Mouse (Mus musculus) MEL (cell line): ENCODE results near the gene Polr2e. TPM values are rescaled to one million over a fixed set of nuclear protein-coding genes. Genes with fewer than 3 reads are reported as not detected.

Experiments
- DNase-seq: peaks from one replicate; pipeline ENCODE4 v3.0.0; 2011; ENCODE audit warnings: low read depth, low spot score
- H3K27ac ChIP-seq: 2 replicates; pipeline ENCODE4 v1.5.1; 2012; ENCODE audit warnings: low read depth, mild to moderate bottlenecking, control low read depth, low read length, moderate library complexity; ENCODE audit not compliant: control insufficient read depth
- H3K27me3 ChIP-seq, 2 experiments: fragments of 150-350 bp in 1 of 2; sonication (generic) in 1 of 2; 2 replicates each; pipeline ENCODE4 v1.6.1; 2012; ENCODE audit warnings: low read length in 2 of 2, mild to moderate bottlenecking in 2 of 2, improper control_type of control experiment in 1 of 2, moderate library complexity in 1 of 2; ENCODE audit not compliant: insufficient read depth in 2 of 2, control insufficient read depth in 1 of 2
- H3K36me3 ChIP-seq, 2 experiments: 2 replicates each; pipeline ENCODE4 v1.6.1; 2012 to 2014; ENCODE audit warnings: low read length in 2 of 2, improper control_type of control experiment in 1 of 2, inconsistent platforms in 1 of 2, mild to moderate bottlenecking in 1 of 2; ENCODE audit not compliant: insufficient read depth in 2 of 2, control insufficient read depth in 1 of 2
- H3K4me1 ChIP-seq, 2 experiments: fragments of 150-350 bp in 1 of 2; sonication (generic) in 1 of 2; 2 replicates each; pipeline ENCODE4 v1.6.1; 2012; ENCODE audit warnings: low read length in 2 of 2, improper control_type of control experiment in 1 of 2, mild to moderate bottlenecking in 1 of 2; ENCODE audit not compliant: insufficient read depth in 2 of 2, control insufficient read depth in 1 of 2
- H3K4me3 ChIP-seq, 2 experiments: fragments of 150-350 bp in 1 of 2; sonication (generic) in 1 of 2; 2 replicates each; pipeline ENCODE4 v1.5.1; 2012; ENCODE audit warnings: low read depth in 2 of 2, low read length in 2 of 2, mild to moderate bottlenecking in 2 of 2, moderate library complexity in 2 of 2, control low read depth in 1 of 2, improper control_type of control experiment in 1 of 2; ENCODE audit not compliant: control insufficient read depth in 1 of 2, insufficient read depth in 1 of 2
- H3K79me2 ChIP-seq: 2 replicates; pipeline ENCODE4 v1.6.1; 2012; ENCODE audit warnings: mild to moderate bottlenecking, low read length, moderate library complexity; ENCODE audit not compliant: control insufficient read depth, poor library complexity, insufficient read depth
- H3K9ac ChIP-seq: 2 replicates; pipeline ENCODE4 v1.6.1; 2012; ENCODE audit warnings: low read depth, mild to moderate bottlenecking, control low read depth, low read length, moderate library complexity; ENCODE audit not compliant: control insufficient read depth, poor library complexity, severe bottlenecking
- H3K9me3 ChIP-seq: fragments of 150-350 bp; sonication (generic); replicated peaks from 2 replicates; pipeline ENCODE4 v1.6.1; 2012; ENCODE audit warnings: mild to moderate bottlenecking, low read length, improper control_type of control experiment, moderate library complexity; ENCODE audit not compliant: insufficient read depth
- CHD1 ChIP-seq: IDR thresholded peaks from 2 replicates; pipeline ENCODE4 v1.6.1; 2012; ENCODE audit warnings: low read depth, mild to moderate bottlenecking, inconsistent platforms, low read length, improper control_type of control experiment
- CTCF ChIP-seq, 3 experiments: IDR thresholded peaks in 2 of 3; conservative IDR thresholded peaks in 1 of 3; 2 replicates each; pipeline ENCODE4 v1.5.1; 2011 to 2012; ENCODE audit warnings: low read length in 3 of 3, low read depth in 2 of 3, mild to moderate bottlenecking in 2 of 3, improper control_type of control experiment in 1 of 3, inconsistent platforms in 1 of 3, mixed read lengths in 1 of 3, moderate library complexity in 1 of 3; ENCODE audit not compliant: control insufficient read depth in 1 of 3, insufficient read depth in 1 of 3, poor library complexity in 1 of 3, severe bottlenecking in 1 of 3
- EP300 ChIP-seq, 2 experiments: IDR thresholded peaks; 2 replicates each; pipeline ENCODE4 v1.6.1; 2011; ENCODE audit warnings: improper control_type of control experiment in 2 of 2, low read length in 2 of 2, low read depth in 1 of 2, mild to moderate bottlenecking in 1 of 2
- GABPA ChIP-seq: IDR thresholded peaks from 2 replicates; pipeline ENCODE4 v1.6.1; 2012; ENCODE audit warnings: low read depth, mild to moderate bottlenecking, inconsistent platforms, low read length, improper control_type of control experiment, moderate library complexity
- HCFC1 ChIP-seq: IDR thresholded peaks from 2 replicates; pipeline ENCODE4 v1.6.1; 2012; ENCODE audit warnings: low read depth, mild to moderate bottlenecking, inconsistent platforms, low read length, improper control_type of control experiment, moderate library complexity
- MAFK ChIP-seq: IDR thresholded peaks from 2 replicates; pipeline ENCODE4 v1.6.1; 2011; ENCODE audit warnings: low read depth, mild to moderate bottlenecking, low read length, improper control_type of control experiment, borderline replicate concordance
- MAX ChIP-seq: IDR thresholded peaks from 2 replicates; pipeline ENCODE4 v1.6.1; 2011; ENCODE audit warnings: low read length, improper control_type of control experiment
- MAZ ChIP-seq: IDR thresholded peaks from 2 replicates; pipeline ENCODE4 v1.6.1; 2012; ENCODE audit warnings: low read depth, mild to moderate bottlenecking, inconsistent platforms, low read length, improper control_type of control experiment
- MXI1 ChIP-seq: IDR thresholded peaks from 2 replicates; pipeline ENCODE4 v1.6.1; 2011; ENCODE audit warnings: mild to moderate bottlenecking, low read depth, low read length, improper control_type of control experiment
- MYB ChIP-seq: IDR thresholded peaks from 2 replicates; pipeline ENCODE4 v1.6.1; 2011; ENCODE audit warnings: mild to moderate bottlenecking, low read depth, low read length, improper control_type of control experiment
- MYC ChIP-seq: IDR thresholded peaks from 2 replicates; pipeline ENCODE4 v1.6.1; 2011; ENCODE audit warnings: low read depth, mild to moderate bottlenecking, low read length, improper control_type of control experiment, moderate library complexity
- NRF1 ChIP-seq: IDR thresholded peaks from 2 replicates; pipeline ENCODE4 v1.6.1; 2014; ENCODE audit warnings: low read depth, mild to moderate bottlenecking, inconsistent platforms, low read length, improper control_type of control experiment, moderate library complexity; ENCODE audit not compliant: poor library complexity, insufficient read depth, severe bottlenecking
- POLR2A ChIP-seq, 2 experiments: IDR thresholded peaks; 2 replicates each; pipeline ENCODE4 v1.6.1; 2011 to 2012; ENCODE audit warnings: low read length in 2 of 2, mild to moderate bottlenecking in 2 of 2, control low read depth in 1 of 2, improper control_type of control experiment in 1 of 2, low read depth in 1 of 2, moderate library complexity in 1 of 2; ENCODE audit not compliant: control insufficient read depth in 1 of 2, insufficient read depth in 1 of 2, poor library complexity in 1 of 2
- POLR2AphosphoS2 ChIP-seq: IDR thresholded peaks from 2 replicates; pipeline ENCODE4 v1.6.1; 2011; ENCODE audit warnings: low read length, improper control_type of control experiment
- POLR2AphosphoS5 ChIP-seq: IDR thresholded peaks from 2 replicates; pipeline ENCODE4 v1.6.1; 2012; ENCODE audit warnings: low read depth, borderline replicate concordance, mild to moderate bottlenecking, inconsistent platforms, low read length, moderate library complexity, mixed read lengths
- RAD21 ChIP-seq: IDR thresholded peaks from 2 replicates; pipeline ENCODE4 v1.6.1; 2011; ENCODE audit warnings: mild to moderate bottlenecking, low read depth, low read length, improper control_type of control experiment
- RCOR1 ChIP-seq: IDR thresholded peaks from 2 replicates; pipeline ENCODE4 v1.6.1; 2012; ENCODE audit warnings: low read depth, mild to moderate bottlenecking, inconsistent platforms, low read length, improper control_type of control experiment
- SMC3 ChIP-seq: IDR thresholded peaks from 2 replicates; pipeline ENCODE4 v1.6.1; 2011; ENCODE audit warnings: low read depth, low read length, improper control_type of control experiment
- TAL1 ChIP-seq: IDR thresholded peaks from 2 replicates; pipeline ENCODE4 v1.6.1; 2012; ENCODE audit warnings: mild to moderate bottlenecking, inconsistent platforms, low read length, moderate library complexity, mixed read lengths
- TBP ChIP-seq: IDR thresholded peaks from 2 replicates; pipeline ENCODE4 v1.8.0; 2011; ENCODE audit warnings: low read depth, low read length, improper control_type of control experiment
- USF1 ChIP-seq: IDR thresholded peaks from 2 replicates; pipeline ENCODE4 v1.6.1; 2014; ENCODE audit warnings: low read depth, mild to moderate bottlenecking, inconsistent platforms, low read length, improper control_type of control experiment, moderate library complexity
- USF2 ChIP-seq, 2 experiments: IDR thresholded peaks; 2 replicates each; pipeline ENCODE4 v1.6.1; 2011 to 2012; ENCODE audit warnings: improper control_type of control experiment in 2 of 2, low read length in 2 of 2, borderline replicate concordance in 1 of 2, inconsistent platforms in 1 of 2, low read depth in 1 of 2, mild to moderate bottlenecking in 1 of 2; ENCODE audit not compliant: insufficient read depth in 1 of 2
- ZMIZ1 ChIP-seq: IDR thresholded peaks from 2 replicates; pipeline ENCODE4 v1.6.1; 2012; ENCODE audit warnings: low read depth, mild to moderate bottlenecking, inconsistent platforms, low read length, improper control_type of control experiment, moderate library complexity
- ZNF384 ChIP-seq: IDR thresholded peaks from 2 replicates; pipeline ENCODE4 v1.6.1; 2012; ENCODE audit warnings: low read depth, mild to moderate bottlenecking, inconsistent platforms, low read length, improper control_type of control experiment
- polyA plus RNA-seq, 2 experiments: library from polyadenylated mRNA; stranded (reverse) in 1 of 2; unstranded in 1 of 2; fragments of >175 nt in 1 of 2; fragments of >200 nt in 1 of 2; gene quantifications; 2 replicates each; pipeline versions ENCODE4 v1.2.1 to v1.2.4; 2012; ENCODE audit warnings: low replicate concordance in 2 of 2, low read depth in 1 of 2; ENCODE audit not compliant: insufficient read length in 2 of 2, insufficient read depth in 1 of 2, missing spikeins in 1 of 2
- total RNA-seq: library from RNA; depleted of rRNA; stranded (reverse); fragments of 300-350 nt; gene quantifications from 2 replicates; pipeline ENCODE4 v1.2.3, GENCODE M21; 2012

The Polr2e gene
- total and polyA plus RNA-seq, 3 experiments = 169 to 279 (median 258) TPM

GRCm38 (mm10) chr10:80001945-80002344, 37.6 kb downstream of the Polr2e start:
- peaks cover 1% of the 10 kb centered on the region; the same call in 1 of the 2 replicates for H3K79me2 ChIP-seq
- H3K9ac ChIP-seq = no peak overlapping the region
- H3K27me3 ChIP-seq = no peaks in the 10 kb centered on the region
- peaks cover 0 to 14% of the 10 kb centered on the region in 2 experiments; a peak in 2 of 4 replicates for H3K36me3 ChIP-seq
- no peak overlapping the region for H3K4me3 ChIP-seq
- peaks cover 7 to 27% of the 10 kb centered on the region in 2 experiments for H3K4me1 ChIP-seq
- no peak overlapping the region for H3K27ac ChIP-seq
- TF ChIP-seq USF1 = no peak
- no peak for TF ChIP-seq EP300 (IDR thresholded peaks at IDR 0.05; ENCODE audit: low read depth in 1 of 2, low read length in 2 of 2)
- DNase-seq = no peak
- H3K9me3 ChIP-seq = no peaks in the 10 kb centered on the region

- Histone ChIP-seq H3K79me2 (peaks cover 5% of the 10 kb centered on the region; the same call in 1 of the 2 replicates), H3K4me1 (peaks cover 14 to 28% of the 10 kb centered on the region in 2 experiments), H3K36me3 (peaks cover 0 to 17% of the 10 kb centered on the region in 2 experiments; a peak in 2 of 4 replicates)
Observed at GRCm38 (mm10) chr10:79997819-79998218, 41.8 kb downstream of the Polr2e start.

GRCm38 (mm10) chr10:79997034-79997760, 42.4 kb downstream of the Polr2e start:
- Histone ChIP-seq H3K36me3 (peaks cover 0 to 17% of the 10 kb centered on the region in 2 experiments; a peak in 2 of 4 replicates), H3K27ac (peak overlapping the region; percentile 90), H3K4me1 (peaks cover 14 to 26% of the 10 kb centered on the region in 2 experiments), H3K79me2 (peaks cover 5% of the 10 kb centered on the region; the same call in 1 of the 2 replicates), H3K4me3 (peak overlapping the region; percentile 73 to 88), H3K9me3 (no peaks in the 10 kb centered on the region), H3K9ac (peak overlapping the region; percentile 86), H3K27me3 (no peaks in the 10 kb centered on the region)
- peak; percentile 93 for DNase-seq
- TF ChIP-seq MYB (no peak), CHD1 (no peak; the same call in 1 of the 2 replicates), POLR2AphosphoS5 (no peak), SMC3 (no peak), POLR2AphosphoS2 (no peak), TAL1 (no peak), MAFK (no peak), GABPA (no peak), NRF1 (0 out of 2 replicates have a peak, but pooled peaks have one; percentile 18), MXI1 (peak; percentile 62), MYC (no peak), TBP (0 out of 2 replicates have a peak, but pooled peaks have one; percentile 47), ZNF384 (no peak), ZMIZ1 (peak; percentile 14; the same call in 1 of the 2 replicates), POLR2A (IDR thresholded peaks at IDR 0.05; ENCODE audit: control insufficient read depth in 1 of 2, insufficient read depth in 1 of 2, low read depth in 1 of 2, low read length in 2 of 2, poor library complexity in 1 of 2) (peak in 1 of 2 experiments; percentile 84; a peak in 3 of 4 replicates), RAD21 (no peak), CTCF (IDR thresholded peaks at IDR 0.05 in 2 of 3, conservative IDR thresholded peaks at IDR 0.05 in 1 of 3; ENCODE audit: control insufficient read depth in 1 of 3, insufficient read depth in 1 of 3, low read depth in 2 of 3, low read length in 3 of 3, poor library complexity in 1 of 3, severe bottlenecking in 1 of 3) (no peak), MAX (peak; percentile 48; the same call in 1 of the 2 replicates), RCOR1 (no peak), HCFC1 (peak; percentile 23)

More at GRCm38 (mm10) chr10:79997819-79998218, 41.8 kb downstream of the Polr2e start:
- Histone ChIP-seq H3K4me3 (peak overlapping the region; percentile 73 to 88), H3K9me3 (no peaks in the 10 kb centered on the region), H3K27ac (peak overlapping the region; percentile 90), H3K27me3 (no peaks in the 10 kb centered on the region), H3K9ac (peak overlapping the region; percentile 52)
- DNase-seq = peak; percentile 45
- no peak for TF ChIP-seq RCOR1
- TF ChIP-seq NRF1 = no peak
- TF ChIP-seq MAZ = no peak
- no peak for TF ChIP-seq POLR2AphosphoS2
- TF ChIP-seq HCFC1 = no peak
- TF ChIP-seq USF2 (IDR thresholded peaks at IDR 0.05; ENCODE audit: borderline replicate concordance in 1 of 2, insufficient read depth in 1 of 2, low read depth in 1 of 2, low read length in 2 of 2) = no peak
- TF ChIP-seq SMC3 = no peak
